Mouse (Mus musculus) hindbrain, embryonic 16.5 days (tissue): ENCODE data around the gene Crocc2. TPM values are rescaled to one million over a fixed set of nuclear protein-coding genes. Genes with fewer than 3 reads are reported as not detected.
A peak's percentile ranks its signal among the peaks of the same experiment; 100 is the strongest.

Experiments
- ATAC-seq: fragments of 200-750 bp; cut with Nextera tagmentation; 2 replicates; pipeline ENCODE4 v1.8.0; 2017; ENCODE audit warnings: moderate TSS enrichment, moderate library complexity
- H3K27ac ChIP-seq: fragments of 300-500 bp; sonication (generic); 2 replicates; pipeline ENCODE4 v1.5.1; 2014; ENCODE audit warnings: low read depth, mild to moderate bottlenecking, control low read depth, low read length, moderate library complexity
- H3K27me3 ChIP-seq: fragments of 300-500 bp; sonication (generic); replicated peaks from 2 replicates; pipeline ENCODE4 v1.6.1; 2014; ENCODE audit warnings: low read length; ENCODE audit not compliant: control insufficient read depth, insufficient read depth
- H3K36me3 ChIP-seq: fragments of 300-500 bp; sonication (generic); 2 replicates; pipeline ENCODE4 v1.6.1; 2014; ENCODE audit warnings: mild to moderate bottlenecking, low read length, moderate library complexity, mixed read lengths; ENCODE audit not compliant: control insufficient read depth, insufficient read depth
- H3K4me1 ChIP-seq: fragments of 300-500 bp; sonication (generic); 2 replicates; pipeline ENCODE4 v1.6.1; 2014; ENCODE audit warnings: low read depth, low read length; ENCODE audit not compliant: control insufficient read depth, insufficient read depth
- H3K4me2 ChIP-seq: fragments of 300-500 bp; sonication (generic); 2 replicates; pipeline ENCODE4 v1.6.1; 2014; ENCODE audit warnings: mild to moderate bottlenecking, low read length, control low read depth, moderate library complexity
- H3K4me3 ChIP-seq: fragments of 300-500 bp; sonication (generic); 2 replicates; pipeline ENCODE4 v1.5.1; 2014; ENCODE audit warnings: mild to moderate bottlenecking, low read length, control low read depth, moderate library complexity
- H3K9ac ChIP-seq: fragments of 300-500 bp; sonication (generic); 2 replicates; pipeline ENCODE4 v1.6.1; 2014; ENCODE audit warnings: low read depth, mild to moderate bottlenecking, control low read depth, low read length, moderate library complexity
- H3K9me3 ChIP-seq: fragments of 300-500 bp; sonication (generic); 2 replicates; pipeline ENCODE4 v1.6.1; 2014; ENCODE audit warnings: mild to moderate bottlenecking, low read length, moderate library complexity; ENCODE audit not compliant: control insufficient read depth
- WGBS: fragments of 180-500 bp; shearing (Covaris S2); extraction: QIAGEN DNeasy Blood & Tissue Kit; methylation state at CpG from one replicate; pipeline ENCODE4 v1.1.7; 2014; 5-methylcytosine and 5-hydroxymethylcytosine counted together
- polyA plus RNA-seq: library from polyadenylated mRNA; unstranded; fragments of >200 nt; fragmentation: Nextera tagmentation; extraction: Ambion mirVana; gene quantifications from 2 replicates; pipeline ENCODE4 v1.2.1, GENCODE M21; 2015

Gene Crocc2
- polyA plus RNA-seq, 1 experiment from 2014 or later = 0.43 TPM

DNA sequence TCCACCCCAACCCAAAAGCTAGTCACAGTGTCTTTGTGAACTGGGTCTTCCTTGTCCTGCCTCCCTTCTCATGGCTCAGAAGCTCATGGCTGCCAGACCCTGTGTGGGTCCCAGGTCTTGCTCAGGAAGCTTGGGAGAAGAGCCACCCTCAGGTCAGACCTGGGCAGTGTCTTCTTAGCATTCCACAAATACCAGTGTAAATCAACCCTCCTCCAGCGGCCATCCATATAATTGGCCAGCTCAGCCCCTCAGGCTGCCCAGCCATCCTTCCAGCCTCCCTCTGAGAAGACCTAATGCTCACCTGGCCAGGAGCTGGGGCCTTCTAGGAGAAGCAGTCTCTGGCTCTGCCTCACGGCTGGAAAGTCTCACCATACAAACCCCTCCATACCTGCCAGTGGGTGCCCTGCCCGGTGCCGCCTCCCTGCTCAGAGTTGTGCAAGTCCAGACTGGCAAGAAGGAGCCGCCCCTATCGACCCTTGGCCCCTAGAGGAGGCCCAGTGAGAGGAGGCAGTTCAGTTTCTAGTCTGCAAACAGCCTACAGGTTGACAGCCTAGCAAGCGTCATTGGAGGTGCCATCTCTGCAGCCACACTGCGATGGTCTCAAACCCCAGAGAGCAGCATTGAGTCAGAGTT is 7.9 kb upstream of the Crocc2 start, which contains the start of gene 2310007B03Rik:
2310007B03Rik (minus strand) TSS at position 448 of the 633 bp plus-strand sequence.
- Histone ChIP-seq H3K4me1 (no peaks in the 10 kb centered on the region), H3K27ac (no peak within 1 kb of the TSS), H3K27me3 (no peaks in the 10 kb centered on the region), H3K36me3 (no peaks in the 10 kb centered on the region), H3K9me3 (no peaks in the 10 kb centered on the region), H3K4me3 (no peak within 1 kb of the TSS), H3K9ac (no peak within 1 kb of the TSS), H3K4me2 (no peak within 1 kb of the TSS)
- WGBS = 71% methylated on average over 8 of the region's 8 CpGs
- no peak for ATAC-seq

- WGBS = 72% methylated on average over 8 of the region's 8 CpGs
- ATAC-seq = no peak
- Histone ChIP-seq H3K4me3 (no peak overlapping the region), H3K27me3 (no peaks in the 10 kb centered on the region), H3K9ac (no peak overlapping the region), H3K4me1 (no peaks in the 10 kb centered on the region), H3K36me3 (no peaks in the 10 kb centered on the region), H3K4me2 (no peak overlapping the region), H3K27ac (no peak overlapping the region), H3K9me3 (no peaks in the 10 kb centered on the region)
Measured at GRCm38 (mm10) chr1:93161350-93161749, 7.2 kb upstream of the Crocc2 start.

DNA sequence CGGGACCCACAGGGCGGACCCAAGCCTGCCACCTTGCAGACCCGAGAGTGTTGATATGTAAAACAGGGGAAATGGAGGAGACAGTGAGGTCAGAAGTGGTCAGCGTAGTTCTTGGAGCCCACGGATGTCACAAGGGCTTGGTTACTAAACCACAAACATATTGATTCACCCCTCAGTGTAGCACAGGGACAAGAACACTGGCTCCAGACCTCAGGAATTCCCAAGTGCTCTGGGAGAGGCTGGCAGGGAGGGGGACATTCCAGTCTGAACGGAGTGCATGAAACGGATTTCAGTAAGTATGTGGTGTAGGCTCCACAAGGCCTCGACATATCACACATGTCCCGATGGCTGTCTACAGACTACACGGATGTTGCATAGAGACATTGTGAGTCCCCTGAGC is 6.6 kb upstream of the Crocc2 start:
- no peaks in the 10 kb centered on the region for H3K27me3 ChIP-seq

DNA sequence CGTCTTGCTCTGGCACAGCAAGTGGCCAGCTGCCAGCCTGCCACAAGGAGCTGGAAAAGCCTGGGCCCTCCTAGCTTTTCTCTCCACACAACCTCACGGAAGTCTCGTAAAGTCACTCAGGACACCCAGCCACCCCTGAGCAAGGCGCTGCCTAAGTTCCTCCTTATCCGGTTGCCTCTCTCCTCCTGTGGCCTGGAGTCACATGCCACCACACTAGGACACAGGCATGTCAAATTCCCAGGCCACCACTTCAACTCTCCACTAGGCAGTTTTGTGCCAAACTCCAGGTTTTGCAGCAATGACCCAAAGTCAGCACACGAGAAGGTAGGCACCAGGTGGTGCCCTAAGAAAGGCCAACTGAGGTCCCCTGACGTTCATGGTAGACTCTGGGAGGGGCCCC is 5.9 kb upstream of the Crocc2 start:
- WGBS = 84% methylated on average over 7 of the region's 7 CpGs

More for the DNA sequence above, 6.6 kb upstream of the Crocc2 start:
- no peak overlapping the region for H3K9ac ChIP-seq
- no peak overlapping the region for H3K27ac ChIP-seq
- WGBS = 82% methylated on average over 10 of the region's 10 CpGs
- H3K36me3 ChIP-seq = no peaks in the 10 kb centered on the region
- no peak for ATAC-seq
- H3K4me2 ChIP-seq = no peak overlapping the region
- H3K9me3 ChIP-seq = no peaks in the 10 kb centered on the region
- no peaks in the 10 kb centered on the region for H3K4me1 ChIP-seq
- H3K4me3 ChIP-seq = no peak overlapping the region

GRCm38 (mm10) chr1:93165447-93165846 is 3.1 kb upstream of the Crocc2 start:
- ATAC-seq = no peak
- Histone ChIP-seq H3K4me3 (no peak overlapping the region), H3K9ac (no peak overlapping the region), H3K4me2 (no peak overlapping the region), H3K36me3 (no peaks in the 10 kb centered on the region), H3K27me3 (no peaks in the 10 kb centered on the region), H3K27ac (no peak overlapping the region), H3K9me3 (no peaks in the 10 kb centered on the region), H3K4me1 (no peaks in the 10 kb centered on the region)
- WGBS = 89% methylated on average over 9 of the region's 9 CpGs

More for the DNA sequence above, 5.9 kb upstream of the Crocc2 start:
- no peaks in the 10 kb centered on the region for H3K27me3 ChIP-seq
- H3K27ac ChIP-seq = no peak overlapping the region
- H3K9ac ChIP-seq = no peak overlapping the region
- H3K36me3 ChIP-seq = no peaks in the 10 kb centered on the region
- no peak overlapping the region for H3K4me2 ChIP-seq
- ATAC-seq = no peak
- no peaks in the 10 kb centered on the region for H3K9me3 ChIP-seq
- no peaks in the 10 kb centered on the region for H3K4me1 ChIP-seq
- no peak overlapping the region for H3K4me3 ChIP-seq

GRCm38 (mm10) chr1:93166346-93167079 is 2.0 kb upstream of the Crocc2 start:
- Histone ChIP-seq H3K4me3 (no peak overlapping the region), H3K36me3 (no peaks in the 10 kb centered on the region), H3K4me2 (no peak overlapping the region), H3K27me3 (no peaks in the 10 kb centered on the region), H3K27ac (no peak overlapping the region), H3K4me1 (no peaks in the 10 kb centered on the region), H3K9me3 (no peaks in the 10 kb centered on the region), H3K9ac (no peak overlapping the region)
- WGBS = 88% methylated on average over 11 of the region's 11 CpGs
- no peak for ATAC-seq

- no peak for ATAC-seq
- WGBS = 60% methylated on average over 4 of the region's 4 CpGs
- no peak overlapping the region for H3K9ac ChIP-seq
- H3K4me1 ChIP-seq = peaks cover 10% of the 10 kb centered on the region
- H3K27ac ChIP-seq = no peak overlapping the region
- no peak overlapping the region for H3K4me2 ChIP-seq
- H3K4me3 ChIP-seq = no peak overlapping the region
- no peaks in the 10 kb centered on the region for H3K27me3 ChIP-seq
- no peaks in the 10 kb centered on the region for H3K9me3 ChIP-seq
- H3K36me3 ChIP-seq = no peaks in the 10 kb centered on the region
Measured at GRCm38 (mm10) chr1:93173665-93174064, 5.1 kb downstream of the Crocc2 start.

GRCm38 (mm10) chr1:93174399-93174798 is 5.9 kb downstream of the Crocc2 start:
- Histone ChIP-seq H3K27me3 (no peaks in the 10 kb centered on the region), H3K27ac (no peak overlapping the region), H3K4me2 (no peak overlapping the region), H3K9ac (no peak overlapping the region), H3K4me3 (no peak overlapping the region), H3K36me3 (no peaks in the 10 kb centered on the region), H3K4me1 (peaks cover 10% of the 10 kb centered on the region), H3K9me3 (no peaks in the 10 kb centered on the region)
- WGBS = 0% methylated on average over 4 of the region's 4 CpGs
- ATAC-seq = peak; percentile 77

- peak; percentile 27; the same call in 1 of the 2 replicates for ATAC-seq
- peaks cover 10% of the 10 kb centered on the region for H3K4me1 ChIP-seq
- H3K4me3 ChIP-seq = no peak overlapping the region
- no peak overlapping the region for H3K9ac ChIP-seq
- H3K36me3 ChIP-seq = no peaks in the 10 kb centered on the region
- peak overlapping the region; percentile 97 for H3K4me2 ChIP-seq
- no peaks in the 10 kb centered on the region for H3K27me3 ChIP-seq
- no peaks in the 10 kb centered on the region for H3K9me3 ChIP-seq
- H3K27ac ChIP-seq = no peak overlapping the region
- WGBS = 25% methylated on average over 6 of the region's 6 CpGs
Measured at GRCm38 (mm10) chr1:93175849-93176248, 7.3 kb downstream of the Crocc2 start.
